In the genomic region with DNA sequence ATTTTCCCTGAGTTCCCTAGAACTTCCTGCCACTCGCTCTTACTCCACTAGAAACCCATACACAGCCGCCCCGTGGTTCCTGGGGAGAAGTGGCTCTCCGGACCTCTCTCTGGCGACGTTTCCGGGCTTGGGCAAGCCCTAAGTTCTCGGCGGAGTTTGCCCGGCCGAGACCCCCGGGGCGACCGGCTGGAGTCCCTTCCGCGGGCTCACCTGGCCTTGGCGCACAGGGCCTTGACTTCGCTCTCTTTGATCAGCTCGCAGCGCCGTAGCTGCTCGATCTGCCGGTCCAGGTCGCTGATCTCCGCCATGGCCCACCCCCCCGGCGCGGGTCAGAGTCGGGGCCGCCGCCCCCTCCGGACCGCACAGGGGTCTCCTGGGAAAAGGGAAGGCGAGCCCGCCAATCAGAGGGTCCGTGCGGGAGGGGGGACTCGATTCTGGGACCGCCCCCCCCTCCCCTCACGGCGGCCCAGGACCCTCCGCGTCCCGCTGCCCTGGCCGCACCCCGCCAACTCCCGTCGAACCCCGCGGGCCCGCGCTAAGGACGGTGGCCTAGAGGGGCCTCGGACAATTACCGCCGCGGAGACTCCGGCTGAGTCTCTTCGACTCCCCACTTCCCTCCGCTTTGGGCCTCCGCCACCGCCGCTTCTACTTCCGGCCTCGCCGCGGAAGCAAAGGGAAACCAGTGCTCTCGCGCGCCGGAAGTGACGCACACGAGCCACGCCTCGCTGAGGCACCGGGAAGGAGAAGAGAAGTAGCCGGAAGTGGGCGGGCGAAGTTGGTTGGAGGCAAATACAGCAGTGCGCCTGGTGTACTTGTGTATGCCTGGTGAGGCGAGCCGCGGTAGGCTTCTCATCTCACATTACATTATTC, we compare ENCODE assay signal across 8 mouse cellular contexts. TPM values are rescaled to one million over a fixed set of nuclear protein-coding genes. Genes with fewer than 3 reads are reported as not detected.
DNase-seq lines count a peak whose midpoint lies in the region; ATAC-seq lines count a peak whose summit lies in the region.

Gene Ppp4c, minus strand, starts transcription at position 646 of the 870 bp plus-strand sequence.

- intact Hi-C loops in gastrocnemius, postnatal 14 days (cut with DNase I; ENCODE audit: low total_unique reads) = no loop called here
- intact Hi-C loops in left cerebral cortex, postnatal 10 days (cut with DNase I) = no loop called here

- peak; percentile 91 for ATAC-seq in inflammation-experienced regulatory T-cells, adult 6 months
- peak; percentile 89 for ATAC-seq in megakaryocyte-erythroid progenitor cell, adult 5-6 weeks (replicated peaks; ENCODE audit: low FRiP score, low TSS enrichment, poor library complexity, severe bottlenecking)

- DNase-seq in adipocyte (ENCODE audit: low spot score) = peak; percentile 95
- peak; percentile 100 for DNase-seq in embryo, embryonic 10 days (ENCODE audit: low spot score)
- peak; percentile 99 for DNase-seq in gastrocnemius, postnatal 14 days
- peak; percentile 95 to 99 for DNase-seq in left cerebral cortex, postnatal 10 days (ENCODE audit: extremely low spot score in 1 of 2, low spot score in 2 of 2)
- DNase-seq in right cerebral cortex, postnatal 25 days = peak; percentile 97
- peak; percentile 95 to 98 for DNase-seq in urinary bladder, postnatal 4 days (ENCODE audit: low spot score in 2 of 2)

RNA-seq across cellular contexts. Expression of gene Ppp4c, which starts in this region (rescaled TPM):
- 10 to 100 TPM; 28.0 to 33.6 TPM for total RNA-seq in gastrocnemius, postnatal 14 days (2021)
- 100 to 1,000 TPM; 118 to 168 (median 129) TPM for polyA plus RNA-seq in inflammation-experienced regulatory T-cells, adult 6 months (2017; shearing (Covaris generic))
- 10 to 100 TPM; 54.4 to 56.2 TPM for total RNA-seq in left cerebral cortex, postnatal 10 days (2021)
- total RNA-seq in megakaryocyte-erythroid progenitor cell, adult 5-6 weeks (2014; fragmentation: Nextera tagmentation) = 176 and 189 TPM in 2 replicates
- total RNA-seq in megakaryocyte-erythroid progenitor cell, adult 5-6 weeks (2017) = 104 and 127 TPM in 2 replicates

Comparison
In these comparisons a context has a peak if more than half of its experiments do, and no peak if none do; other contexts are left out.
1. Peak in every context shown above with its lines: DNase-seq and ATAC-seq.